Mouse (Mus musculus) kidney, embryonic 16.5 days (tissue): Measurements from ENCODE around the gene Kifc3. TPM values are rescaled to one million over a fixed set of nuclear protein-coding genes. Genes with fewer than 3 reads are reported as not detected.
"Not testable (repeated sequence)": the region's sequence is repeated elsewhere in the genome, so short reads cannot be mapped to it uniquely, and the experiment has no call there.

Experiments
- ATAC-seq: fragments of 200-750 bp; cut with Nextera tagmentation; 2 replicates; pipeline ENCODE4 v1.8.0; 2017; ENCODE audit warnings: moderate TSS enrichment; ENCODE audit not compliant: low FRiP score, low TSS enrichment
- H3K27ac ChIP-seq: fragments of 300-500 bp; sonication (generic); 2 replicates; pipeline ENCODE4 v1.5.1; 2014; ENCODE audit warnings: low read length
- H3K27me3 ChIP-seq: fragments of 300-500 bp; sonication (generic); 2 replicates; pipeline ENCODE4 v1.6.1; 2014; ENCODE audit warnings: low read length, control low read depth, mixed read lengths; ENCODE audit not compliant: insufficient read depth
- H3K36me3 ChIP-seq: fragments of 300-500 bp; sonication (generic); 2 replicates; pipeline ENCODE4 v1.6.1; 2014; ENCODE audit warnings: low read length, control low read depth, mixed read lengths; ENCODE audit not compliant: insufficient read depth
- H3K4me1 ChIP-seq: fragments of 300-500 bp; sonication (generic); 2 replicates; pipeline ENCODE4 v1.6.1; 2014; ENCODE audit warnings: low read length, control low read depth, mixed read lengths; ENCODE audit not compliant: insufficient read depth
- H3K4me2 ChIP-seq: fragments of 300-500 bp; sonication (generic); replicated peaks from 2 replicates; pipeline ENCODE4 v1.6.1; 2014; ENCODE audit warnings: low read depth, low read length
- H3K4me3 ChIP-seq: fragments of 300-500 bp; sonication (generic); 2 replicates; pipeline ENCODE4 v1.5.1; 2014; ENCODE audit warnings: mild to moderate bottlenecking, low read length
- H3K9ac ChIP-seq: fragments of 300-500 bp; sonication (generic); replicated peaks from 2 replicates; pipeline ENCODE4 v1.6.1; 2014; ENCODE audit warnings: low read length
- H3K9me3 ChIP-seq: fragments of 300-500 bp; sonication (generic); 2 replicates; pipeline ENCODE4 v1.6.1; 2016; ENCODE audit warnings: low read length, control low read depth
- WGBS: fragments of 180-500 bp; shearing (Covaris S2); extraction: QIAGEN DNeasy Blood & Tissue Kit; methylation state at CpG from one replicate; pipeline ENCODE4 v1.1.7; 2014; 5-methylcytosine and 5-hydroxymethylcytosine counted together
- polyA plus RNA-seq: library from polyadenylated mRNA; unstranded; fragments of >200 nt; fragmentation: Nextera tagmentation; extraction: Ambion mirVana; gene quantifications from 2 replicates; pipeline ENCODE4 v1.2.1, GENCODE M21; 2015

The Kifc3 gene
- polyA plus RNA-seq, 1 experiment from 2014 or later, result 37.7 TPM

GRCm38 (mm10) chr8:95165923-95166322 is 36.7 kb downstream of the Kifc3 start:
- ATAC-seq, result no peak
- Histone ChIP-seq H3K9ac (no peak overlapping the region), H3K9me3 (no peaks in the 10 kb centered on the region), H3K4me3 (no peak overlapping the region), H3K4me1 (0 out of 2 replicates have a peak, but pooled peaks cover 6% of the 10 kb centered on the region), H3K27me3 (no peaks in the 10 kb centered on the region), H3K27ac (no peak overlapping the region), H3K36me3 (no peaks in the 10 kb centered on the region), H3K4me2 (no peak overlapping the region)
- 72% methylated on average over 11 of the region's 11 CpGs for WGBS

- Histone ChIP-seq H3K4me3 (no peak overlapping the region), H3K9ac (no peak overlapping the region), H3K27me3 (no peaks in the 10 kb centered on the region), H3K27ac (no peak overlapping the region), H3K4me2 (no peak overlapping the region), H3K36me3 (no peaks in the 10 kb centered on the region), H3K9me3 (no peaks in the 10 kb centered on the region), H3K4me1 (0 out of 2 replicates have a peak, but pooled peaks cover 6% of the 10 kb centered on the region)
- 0 out of 2 replicates have a peak, but pooled peaks have one; percentile 49 for ATAC-seq
- WGBS, result 26% methylated on average over 7 of the region's 7 CpGs
These were observed 38.1 kb downstream of the Kifc3 start for GRCm38 (mm10) chr8:95164469-95164868.

GRCm38 (mm10) chr8:95163969-95164368 is 38.6 kb downstream of the Kifc3 start:
- H3K36me3 ChIP-seq, ATAC-seq, H3K9ac ChIP-seq, H3K4me2 ChIP-seq, H3K4me1 ChIP-seq, H3K9me3 ChIP-seq, H3K27ac ChIP-seq, H3K27me3 ChIP-seq, H3K4me3 ChIP-seq: not testable (repeated sequence)
- 74% methylated on average over 2 of the region's 2 CpGs for WGBS

GRCm38 (mm10) chr8:95162785-95163184 is 39.8 kb downstream of the Kifc3 start:
- no peaks in the 10 kb centered on the region for H3K9me3 ChIP-seq
- 0 out of 2 replicates have a peak, but pooled peaks cover 6% of the 10 kb centered on the region for H3K4me1 ChIP-seq
- H3K9ac ChIP-seq, result no peak overlapping the region
- no peak overlapping the region for H3K4me3 ChIP-seq
- H3K36me3 ChIP-seq, result no peaks in the 10 kb centered on the region
- ATAC-seq, result no peak
- H3K27me3 ChIP-seq, result no peaks in the 10 kb centered on the region
- WGBS, result 47% methylated on average over 6 of the region's 6 CpGs
- H3K4me2 ChIP-seq, result no peak overlapping the region
- H3K27ac ChIP-seq, result no peak overlapping the region

- no peaks in the 10 kb centered on the region for H3K27me3 ChIP-seq
- H3K9ac ChIP-seq, result no peak overlapping the region
- no peak overlapping the region for H3K4me2 ChIP-seq
- H3K9me3 ChIP-seq, result no peaks in the 10 kb centered on the region
- H3K4me1 ChIP-seq, result peaks cover 8% of the 10 kb centered on the region; the same call in 1 of the 2 replicates
- no peak overlapping the region for H3K4me3 ChIP-seq
- 78% methylated on average over 3 of the region's 3 CpGs for WGBS
- no peaks in the 10 kb centered on the region for H3K36me3 ChIP-seq
- no peak for ATAC-seq
- H3K27ac ChIP-seq, result no peak overlapping the region
These were observed 43.3 kb downstream of the Kifc3 start for GRCm38 (mm10) chr8:95159344-95159743.

- 74% methylated on average over 8 of the region's 8 CpGs for WGBS
- Histone ChIP-seq H3K9me3 (no peaks in the 10 kb centered on the region), H3K9ac (no peak overlapping the region), H3K36me3 (no peaks in the 10 kb centered on the region), H3K4me3 (no peak overlapping the region), H3K27me3 (no peaks in the 10 kb centered on the region), H3K4me2 (no peak overlapping the region), H3K4me1 (peaks cover 11% of the 10 kb centered on the region), H3K27ac (no peak overlapping the region)
- no peak for ATAC-seq
These were observed 44.0 kb downstream of the Kifc3 start for GRCm38 (mm10) chr8:95158654-95159053.

- no peak for ATAC-seq
- Histone ChIP-seq H3K36me3 (no peaks in the 10 kb centered on the region), H3K9ac (no peak overlapping the region), H3K4me3 (no peak overlapping the region), H3K9me3 (no peaks in the 10 kb centered on the region), H3K27me3 (no peaks in the 10 kb centered on the region), H3K4me1 (peaks cover 11% of the 10 kb centered on the region), H3K4me2 (no peak overlapping the region), H3K27ac (no peak overlapping the region)
- WGBS, result 72% methylated on average over 3 of the region's 3 CpGs
These were observed 45.5 kb downstream of the Kifc3 start for GRCm38 (mm10) chr8:95157145-95157544.

GRCm38 (mm10) chr8:95156108-95156507 is 46.5 kb downstream of the Kifc3 start:
- ATAC-seq, result peak; percentile 21; the same call in 1 of the 2 replicates
- 62% methylated on average over 6 of the region's 6 CpGs for WGBS

GRCm38 (mm10) chr8:95155361-95155760 is 47.3 kb downstream of the Kifc3 start:
- Histone ChIP-seq H3K36me3 (no peaks in the 10 kb centered on the region), H3K4me1 (peaks cover 11% of the 10 kb centered on the region), H3K4me2 (no peak overlapping the region), H3K9me3 (no peaks in the 10 kb centered on the region), H3K27ac (no peak overlapping the region), H3K9ac (no peak overlapping the region), H3K27me3 (no peaks in the 10 kb centered on the region), H3K4me3 (no peak overlapping the region)
- 85% methylated on average over 5 of the region's 5 CpGs for WGBS
- ATAC-seq, result no peak

More at GRCm38 (mm10) chr8:95156108-95156507, 46.5 kb downstream of the Kifc3 start:
- peaks cover 11% of the 10 kb centered on the region for H3K4me1 ChIP-seq
- H3K4me3 ChIP-seq, result no peak overlapping the region
- H3K9me3 ChIP-seq, result no peaks in the 10 kb centered on the region
- H3K36me3 ChIP-seq, result no peaks in the 10 kb centered on the region
- H3K4me2 ChIP-seq, result no peak overlapping the region
- no peak overlapping the region for H3K9ac ChIP-seq
- no peaks in the 10 kb centered on the region for H3K27me3 ChIP-seq
- H3K27ac ChIP-seq, result no peak overlapping the region

GRCm38 (mm10) chr8:95154654-95155053 is 48.0 kb downstream of the Kifc3 start:
- H3K36me3 ChIP-seq, result no peaks in the 10 kb centered on the region
- H3K4me2 ChIP-seq, result no peak overlapping the region
- no peaks in the 10 kb centered on the region for H3K9me3 ChIP-seq
- no peaks in the 10 kb centered on the region for H3K27me3 ChIP-seq
- WGBS, result 40% methylated on average over 6 of the region's 6 CpGs
- no peak overlapping the region; the same call in 1 of the 2 replicates for H3K27ac ChIP-seq
- ATAC-seq, result no peak
- H3K4me3 ChIP-seq, result no peak overlapping the region
- H3K4me1 ChIP-seq, result peaks cover 11% of the 10 kb centered on the region
- H3K9ac ChIP-seq, result no peak overlapping the region
